Mouse (Mus musculus): Measurements from ENCODE around the gene Itga3. TPM values are rescaled to one million over a fixed set of nuclear protein-coding genes. Genes with fewer than 3 reads are reported as not detected.

Itga3 gene
- polyA plus RNA-seq, 1 experiment from 2014 or later = 8.0 TPM

DNA sequence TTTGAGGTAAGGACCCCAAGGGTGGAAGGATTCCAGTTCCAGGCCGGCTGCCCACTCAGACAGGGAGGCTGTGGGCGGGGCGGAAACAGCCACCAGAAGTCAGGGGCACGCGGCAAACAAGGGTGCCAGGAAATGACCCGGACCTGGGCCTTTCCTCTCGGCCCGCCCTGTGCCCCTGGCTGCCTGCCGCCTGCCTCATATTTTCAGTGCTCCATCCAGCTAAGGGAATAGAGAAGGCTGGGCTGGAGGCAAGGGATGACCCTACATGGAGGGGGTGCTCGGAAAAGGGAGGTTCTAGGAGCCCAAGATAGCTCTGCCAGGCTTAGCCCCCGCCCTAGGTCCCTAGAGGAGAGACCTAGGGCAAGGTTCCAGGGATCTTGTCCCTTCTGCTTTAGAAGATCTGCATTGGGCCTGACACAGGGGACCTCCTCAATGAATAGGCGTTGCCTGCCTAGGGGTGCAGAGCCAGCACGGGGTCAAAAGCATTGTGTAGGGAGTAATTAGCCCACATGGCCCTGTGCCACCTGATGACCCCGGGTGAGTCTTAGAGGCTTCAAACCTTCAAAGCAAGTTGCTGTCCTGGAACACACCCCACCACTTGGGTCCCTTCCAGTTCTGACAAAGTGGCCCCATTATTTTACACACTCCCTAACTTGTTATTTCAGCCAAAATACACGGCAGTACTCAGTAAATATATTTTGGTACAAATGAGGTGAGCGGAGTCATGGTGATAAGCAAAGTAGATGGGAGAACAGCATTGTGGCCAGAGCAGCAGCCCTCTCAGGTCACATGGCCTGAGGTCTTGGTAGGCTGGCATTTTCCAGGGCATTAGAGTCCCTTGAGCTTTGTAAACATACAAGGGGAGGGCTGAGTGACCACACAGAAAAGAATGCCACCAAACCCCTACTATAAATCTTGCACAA, 12.5 kb upstream of the Itga3 start:
- ATAC-seq (ENCODE audit: low FRiP score) = no peak
- Histone ChIP-seq H3K4me3 (no peak overlapping the region), H3K9me3 (replicated peaks) (no peaks in the 10 kb centered on the region), H3K4me2 (replicated peaks) (no peak overlapping the region), H3K27ac (no peak overlapping the region; the same call in 1 of the 2 replicates), H3K4me1 (peaks cover 3% of the 10 kb centered on the region), H3K27me3 (no peaks in the 10 kb centered on the region), H3K36me3 (no peaks in the 10 kb centered on the region), H3K9ac (no peak overlapping the region)
- 76% methylated on average over 16 of the region's 16 CpGs for WGBS

DNA sequence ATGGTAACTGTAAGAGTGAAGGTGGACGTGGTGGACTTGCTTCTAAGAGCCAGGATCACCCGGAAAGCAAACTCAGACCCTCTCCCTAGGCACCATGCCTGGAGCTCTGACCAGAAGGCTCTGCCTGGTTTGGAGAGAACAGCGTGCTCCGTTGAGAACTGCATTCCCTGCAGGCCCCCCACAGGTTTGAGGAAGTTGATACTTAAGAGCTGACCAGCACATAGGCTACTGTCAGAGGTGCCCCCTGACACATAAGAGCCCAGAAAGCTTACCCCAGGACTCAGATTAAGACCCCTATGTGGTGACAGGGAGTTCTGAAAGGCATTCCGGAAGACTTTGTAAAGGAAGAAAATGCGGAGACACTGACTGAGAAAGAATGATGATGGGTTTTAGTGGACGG, 11.7 kb upstream of the Itga3 start:
- H3K27me3 ChIP-seq = no peaks in the 10 kb centered on the region
- no peak for ATAC-seq (ENCODE audit: low FRiP score)
- WGBS = 60% methylated on average over 7 of the region's 7 CpGs
- no peak overlapping the region for H3K9ac ChIP-seq
- no peak overlapping the region for H3K27ac ChIP-seq
- H3K4me1 ChIP-seq = peaks cover 3% of the 10 kb centered on the region
- H3K4me3 ChIP-seq = no peak overlapping the region
- no peaks in the 10 kb centered on the region for H3K9me3 ChIP-seq (replicated peaks)
- H3K36me3 ChIP-seq = no peaks in the 10 kb centered on the region
- H3K4me2 ChIP-seq (replicated peaks) = no peak overlapping the region

DNA sequence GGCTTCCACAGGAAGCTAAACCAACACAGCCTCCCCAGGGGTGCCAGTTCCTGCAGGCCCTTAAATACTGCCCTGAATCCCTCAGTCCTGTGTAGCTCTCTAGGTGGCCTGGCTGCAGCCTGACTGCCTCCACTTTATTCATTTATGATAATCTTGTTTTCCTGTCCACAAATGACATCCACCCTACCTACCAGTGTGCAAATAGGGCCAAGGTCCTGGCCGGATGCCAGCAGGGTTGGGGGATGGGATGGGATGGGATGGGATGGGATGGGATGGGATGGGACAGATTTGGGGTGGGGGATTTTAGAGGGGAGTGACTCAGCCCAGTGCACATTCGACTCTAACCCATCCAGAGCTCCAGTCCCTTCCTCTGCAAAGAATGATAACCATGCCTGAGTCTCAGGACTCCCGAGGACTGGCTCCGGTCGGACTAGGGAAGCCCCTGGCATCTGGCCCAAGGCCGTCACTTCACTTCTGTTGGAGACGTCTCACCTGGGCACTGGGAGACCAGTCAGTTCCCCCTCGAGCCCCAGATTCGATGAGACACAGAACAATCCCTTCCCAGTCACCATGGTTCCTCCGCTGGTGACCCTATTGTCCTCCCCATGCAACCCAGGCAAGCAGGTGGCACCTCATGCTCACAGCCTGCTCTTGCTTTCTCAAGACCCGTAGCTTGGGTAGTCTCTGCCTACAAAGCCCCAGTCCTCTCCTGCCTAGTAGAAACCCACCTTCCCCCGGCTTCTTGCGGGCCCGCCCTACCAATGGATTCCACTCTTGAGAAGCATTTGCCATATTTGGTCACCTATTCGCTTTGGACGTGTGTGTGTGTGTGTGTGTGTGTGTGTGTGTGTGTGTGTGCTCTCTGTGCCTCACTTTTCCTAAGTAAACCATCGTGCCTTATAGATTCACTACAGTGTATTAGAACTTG, 11.0 kb upstream of the Itga3 start:
- Histone ChIP-seq H3K4me3 (no peak overlapping the region), H3K27me3 (no peaks in the 10 kb centered on the region), H3K4me1 (peaks cover 3% of the 10 kb centered on the region), H3K4me2 (replicated peaks) (no peak overlapping the region), H3K27ac (no peak overlapping the region), H3K36me3 (no peaks in the 10 kb centered on the region), H3K9me3 (replicated peaks) (no peaks in the 10 kb centered on the region), H3K9ac (no peak overlapping the region)
- 71% methylated on average over 17 of the region's 17 CpGs for WGBS
- no peak for ATAC-seq (ENCODE audit: low FRiP score)

DNA sequence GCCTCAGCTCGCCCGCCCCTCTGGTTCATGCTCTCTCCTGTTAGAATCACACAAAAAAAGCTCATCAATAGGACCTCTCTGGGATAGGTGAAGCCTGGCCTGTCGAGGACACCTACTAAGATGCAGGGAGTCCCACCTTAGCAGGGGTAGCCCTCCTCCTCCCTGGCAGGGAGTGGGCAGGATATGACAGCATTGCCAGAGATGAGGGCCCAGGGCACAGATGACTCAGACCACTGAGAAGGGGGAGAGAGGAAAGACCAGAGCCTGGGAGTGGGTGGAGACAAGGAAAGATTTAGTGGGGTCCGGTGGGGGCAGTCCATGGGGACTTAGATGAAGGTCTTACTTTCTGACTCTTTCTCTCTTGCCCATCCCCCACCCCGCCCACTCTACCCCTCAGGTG, 9.6 kb upstream of the Itga3 start:
- no peak overlapping the region for H3K4me3 ChIP-seq
- no peaks in the 10 kb centered on the region for H3K36me3 ChIP-seq
- 48% methylated on average over 5 of the region's 5 CpGs for WGBS
- no peak overlapping the region for H3K4me2 ChIP-seq (replicated peaks)
- H3K27me3 ChIP-seq = no peaks in the 10 kb centered on the region
- H3K9me3 ChIP-seq (replicated peaks) = no peaks in the 10 kb centered on the region
- peaks cover 3% of the 10 kb centered on the region for H3K4me1 ChIP-seq
- no peak for ATAC-seq (ENCODE audit: low FRiP score)
- no peak overlapping the region for H3K9ac ChIP-seq
- H3K27ac ChIP-seq = no peak overlapping the region

DNA sequence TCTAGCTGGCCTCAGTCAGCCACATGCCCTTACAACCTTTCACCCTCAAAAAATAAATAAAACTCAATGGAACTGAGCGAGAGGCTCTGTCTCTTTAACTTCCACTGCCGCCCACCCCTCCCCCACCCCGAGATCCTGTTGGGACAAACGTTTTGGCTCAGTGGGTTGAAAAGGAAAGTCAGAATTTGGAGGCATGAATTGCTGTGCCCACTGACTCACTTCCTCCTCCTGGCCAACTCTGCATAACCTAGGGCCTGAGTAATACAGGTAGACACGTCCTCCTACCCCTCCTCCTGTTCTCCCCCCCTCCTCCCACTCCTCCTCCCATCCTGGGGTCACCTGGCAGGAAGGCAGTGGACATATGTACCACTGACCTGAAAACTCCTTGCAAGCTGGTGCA, 9.1 kb upstream of the Itga3 start:
- H3K36me3 ChIP-seq = no peaks in the 10 kb centered on the region
- 9% methylated on average over 5 of the region's 5 CpGs for WGBS
- H3K9me3 ChIP-seq (replicated peaks) = no peaks in the 10 kb centered on the region
- H3K9ac ChIP-seq = no peak overlapping the region
- H3K27me3 ChIP-seq = no peaks in the 10 kb centered on the region
- peaks cover 3% of the 10 kb centered on the region for H3K4me1 ChIP-seq
- no peak overlapping the region for H3K4me2 ChIP-seq (replicated peaks)
- H3K4me3 ChIP-seq = no peak overlapping the region
- ATAC-seq (ENCODE audit: low FRiP score) = no peak
- H3K27ac ChIP-seq = no peak overlapping the region

DNA sequence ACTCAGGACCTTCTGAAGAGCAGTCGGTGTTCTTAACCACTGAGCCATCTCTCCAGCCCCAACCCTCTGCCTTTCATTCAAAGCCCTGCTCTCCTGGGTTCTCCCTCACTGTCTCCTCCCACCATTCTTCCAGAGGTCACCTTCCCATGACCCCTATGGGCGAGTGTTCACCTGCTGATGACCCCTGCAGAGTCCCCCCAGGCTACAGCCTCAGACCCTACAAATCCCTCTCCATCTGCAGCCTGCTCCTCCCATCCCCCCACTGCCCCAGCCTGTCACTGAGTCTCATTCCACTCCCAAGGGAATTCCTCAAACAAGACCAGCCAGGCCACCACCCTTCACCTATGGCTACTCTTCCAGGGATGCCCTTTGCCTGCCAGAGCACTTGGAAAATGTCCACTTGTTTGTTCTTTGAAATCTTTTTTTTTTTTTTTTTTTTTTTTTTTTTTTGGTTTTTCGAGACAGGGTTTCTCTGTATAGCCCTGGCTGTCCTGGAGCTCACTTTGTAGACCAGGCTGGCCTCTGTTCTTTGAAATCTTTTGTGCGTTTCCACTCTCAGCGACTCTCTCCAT, 8.3 kb upstream of the Itga3 start:
- Histone ChIP-seq H3K4me3 (no peak overlapping the region), H3K36me3 (no peaks in the 10 kb centered on the region), H3K27me3 (0 out of 2 replicates have a peak, but pooled peaks cover 2% of the 10 kb centered on the region), H3K4me1 (peaks cover 3% of the 10 kb centered on the region), H3K9me3 (replicated peaks) (no peaks in the 10 kb centered on the region), H3K27ac (no peak overlapping the region), H3K9ac (no peak overlapping the region), H3K4me2 (replicated peaks) (no peak overlapping the region)
- no peak for ATAC-seq (ENCODE audit: low FRiP score)
- WGBS = 38% methylated on average over 5 of the region's 5 CpGs

DNA sequence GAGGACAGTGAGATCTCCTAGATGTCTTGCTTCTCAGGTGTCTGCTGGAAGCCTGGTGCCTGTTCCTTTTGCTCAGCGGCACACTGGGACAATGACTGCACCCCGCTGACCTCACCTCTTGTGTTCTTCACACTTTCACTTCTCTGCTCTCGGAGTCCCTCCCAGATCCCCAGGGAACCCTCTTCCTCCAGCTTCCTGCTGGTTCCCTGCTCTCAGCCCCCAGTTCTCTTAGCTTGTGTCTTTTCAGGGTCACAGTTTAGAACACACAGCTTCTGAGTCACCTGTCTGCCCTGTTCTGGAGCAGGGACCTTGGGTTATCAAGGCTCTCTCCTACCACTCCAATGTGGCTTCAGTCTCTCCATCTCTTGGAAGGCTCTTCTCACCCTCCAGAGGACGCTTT, 7.6 kb upstream of the Itga3 start:
- Histone ChIP-seq H3K4me2 (replicated peaks) (no peak overlapping the region), H3K9ac (no peak overlapping the region), H3K4me1 (peaks cover 3% of the 10 kb centered on the region), H3K4me3 (no peak overlapping the region), H3K9me3 (replicated peaks) (no peaks in the 10 kb centered on the region), H3K27ac (no peak overlapping the region), H3K27me3 (peaks cover 9% of the 10 kb centered on the region; the same call in 1 of the 2 replicates), H3K36me3 (no peaks in the 10 kb centered on the region)
- WGBS = 26% methylated on average over 4 of the region's 4 CpGs
- ATAC-seq (ENCODE audit: low FRiP score) = no peak

DNA sequence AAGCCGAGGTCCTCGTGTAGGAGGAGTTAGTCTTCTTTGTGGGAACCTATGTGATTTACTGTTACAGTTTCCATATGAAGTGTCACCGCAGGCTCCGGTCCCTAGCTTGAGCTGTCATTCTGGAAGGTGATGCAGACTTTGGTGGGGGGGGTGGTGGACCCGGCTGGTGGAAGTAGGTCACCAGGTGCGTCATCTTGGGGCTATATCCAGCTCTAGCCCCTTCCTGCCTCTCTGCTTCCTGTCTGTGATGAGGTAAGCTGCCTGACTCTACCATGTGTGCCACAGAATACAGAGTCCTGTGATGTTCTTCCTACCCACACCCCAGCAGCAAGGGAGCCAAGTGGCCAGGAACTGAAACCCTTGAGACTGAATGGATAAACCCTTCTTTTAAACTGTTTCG, 6.3 kb upstream of the Itga3 start:
- no peak for ATAC-seq (ENCODE audit: low FRiP score)
- 85% methylated on average over 7 of the region's 7 CpGs for WGBS
- no peak overlapping the region for H3K27ac ChIP-seq
- peaks cover 22% of the 10 kb centered on the region for H3K27me3 ChIP-seq
- no peak overlapping the region for H3K4me2 ChIP-seq (replicated peaks)
- no peaks in the 10 kb centered on the region for H3K36me3 ChIP-seq
- H3K4me3 ChIP-seq = no peak overlapping the region
- H3K9me3 ChIP-seq (replicated peaks) = no peaks in the 10 kb centered on the region
- no peak overlapping the region for H3K9ac ChIP-seq
- H3K4me1 ChIP-seq = peaks cover 6% of the 10 kb centered on the region

DNA sequence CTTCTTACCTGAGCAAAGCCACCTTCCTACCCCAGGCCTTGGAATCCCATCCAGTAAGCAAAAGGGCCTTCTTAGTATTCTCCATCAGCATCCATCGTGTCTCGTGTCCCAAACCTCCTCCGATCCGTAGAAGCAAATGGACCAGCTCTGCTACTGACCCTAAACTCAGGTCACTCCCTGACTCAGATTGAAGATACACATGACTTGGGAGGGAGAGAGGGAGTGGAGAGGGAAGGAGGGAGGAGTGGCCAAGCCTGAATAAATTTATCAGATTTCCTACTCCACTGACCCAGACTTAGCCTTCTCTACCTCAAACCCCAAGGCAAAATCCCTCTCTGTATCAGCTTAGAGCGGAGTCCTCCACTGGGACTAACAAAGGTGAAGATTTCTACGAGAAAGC, 4.2 kb upstream of the Itga3 start:
- no peak overlapping the region for H3K4me2 ChIP-seq (replicated peaks)
- H3K36me3 ChIP-seq = no peaks in the 10 kb centered on the region
- no peak overlapping the region for H3K9ac ChIP-seq
- no peak overlapping the region for H3K4me3 ChIP-seq
- 84% methylated on average over 6 of the region's 6 CpGs for WGBS
- peaks cover 12% of the 10 kb centered on the region for H3K4me1 ChIP-seq
- H3K27me3 ChIP-seq = peaks cover 38% of the 10 kb centered on the region
- H3K27ac ChIP-seq = no peak overlapping the region
- ATAC-seq (ENCODE audit: low FRiP score) = no peak
- H3K9me3 ChIP-seq (replicated peaks) = no peaks in the 10 kb centered on the region

DNA sequence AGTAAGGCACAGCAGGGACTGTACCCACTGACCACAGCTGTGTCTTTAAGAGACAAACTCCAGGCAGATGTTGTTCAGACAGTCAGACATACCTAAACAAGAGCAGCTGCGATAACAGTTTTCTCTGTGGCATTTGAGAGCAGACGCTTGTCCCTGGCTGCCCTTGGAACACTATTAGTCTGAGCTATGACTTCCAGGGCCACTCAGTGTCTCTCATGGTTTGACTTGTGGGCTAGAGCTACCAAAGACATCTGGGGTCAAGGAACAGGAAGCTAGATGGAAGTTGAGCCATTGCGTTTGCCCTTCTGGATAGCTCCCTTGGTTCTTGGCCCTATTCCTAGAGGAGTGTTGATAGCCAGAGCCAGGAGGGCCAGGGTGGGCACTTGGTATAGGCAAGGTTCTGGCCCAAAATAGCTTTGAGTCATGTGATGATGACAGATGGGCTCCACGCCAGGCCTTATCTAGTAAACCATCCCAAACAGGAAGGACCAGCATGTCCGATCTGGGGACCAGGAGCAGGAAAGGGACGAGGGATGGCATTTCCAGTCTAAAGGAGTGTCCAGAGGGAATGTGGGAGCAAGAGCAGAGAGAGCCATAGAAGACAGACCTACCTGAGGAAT, 2.8 kb upstream of the Itga3 start:
- Histone ChIP-seq H3K4me3 (no peak overlapping the region), H3K27me3 (peaks cover 52% of the 10 kb centered on the region), H3K9me3 (replicated peaks) (no peaks in the 10 kb centered on the region), H3K9ac (no peak overlapping the region), H3K27ac (no peak overlapping the region), H3K4me2 (replicated peaks) (no peak overlapping the region), H3K36me3 (no peaks in the 10 kb centered on the region), H3K4me1 (peaks cover 24% of the 10 kb centered on the region)
- WGBS = 73% methylated on average over 6 of the region's 6 CpGs
- no peak for ATAC-seq (ENCODE audit: low FRiP score)

DNA sequence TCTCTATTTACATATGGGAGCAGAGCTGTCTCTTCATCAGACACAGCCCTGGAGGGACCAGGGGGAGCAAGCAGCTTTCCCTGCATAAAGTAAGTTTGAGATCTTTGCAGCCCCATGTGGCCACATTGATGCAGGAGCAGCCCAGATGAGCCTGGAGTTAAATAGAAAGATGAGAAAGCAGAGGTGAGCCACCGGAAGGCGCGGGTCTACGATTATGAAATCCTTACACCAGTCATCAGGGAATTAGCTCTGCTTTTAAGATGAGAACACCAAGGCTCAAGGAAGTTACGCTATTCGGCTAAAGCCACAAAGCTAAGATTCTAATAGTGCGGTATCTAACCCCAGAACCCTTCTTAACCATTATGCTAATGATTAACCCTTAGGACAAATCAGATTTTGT, 1.4 kb upstream of the Itga3 start:
- no peak overlapping the region for H3K27ac ChIP-seq
- H3K9me3 ChIP-seq (replicated peaks) = no peaks in the 10 kb centered on the region
- H3K36me3 ChIP-seq = no peaks in the 10 kb centered on the region
- no peak for ATAC-seq (ENCODE audit: low FRiP score)
- no peak overlapping the region for H3K4me3 ChIP-seq
- H3K4me2 ChIP-seq (replicated peaks) = no peak overlapping the region
- H3K27me3 ChIP-seq = peaks cover 59% of the 10 kb centered on the region
- 60% methylated on average over 7 of the region's 7 CpGs for WGBS
- H3K9ac ChIP-seq = no peak overlapping the region
- peaks cover 24% of the 10 kb centered on the region for H3K4me1 ChIP-seq

Measured in hindbrain, embryonic 12.5 days (tissue).